In the genomic region with DNA sequence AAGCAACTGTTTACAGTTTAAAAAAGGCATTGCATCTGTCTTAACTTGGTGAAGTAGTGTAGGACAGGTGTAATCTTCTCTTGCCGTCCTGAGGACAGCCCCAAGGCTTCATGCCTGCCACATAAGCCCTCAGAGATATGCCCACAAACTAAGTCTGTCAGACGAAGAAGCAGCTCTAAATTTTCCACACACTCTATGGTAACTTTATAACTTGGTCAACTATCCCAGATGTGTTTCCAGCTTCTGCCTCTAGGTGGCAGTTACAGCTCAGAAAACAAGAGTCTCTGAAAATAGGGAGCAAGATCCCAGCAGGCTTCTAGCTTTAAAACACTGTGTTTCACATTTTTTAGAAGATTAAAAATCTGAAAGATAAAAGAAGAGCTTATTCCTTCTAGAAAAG, we compare ENCODE assay signal across 8 mouse cellular contexts.
DNase-seq lines count a peak whose midpoint lies in the region; TF ChIP-seq lines count a peak whose summit lies in the region.
"Had no signal": no experiment of that assay in that cellular context is flagged by ENCODE, and none has a peak within 500 bp of the region (broad histone marks: within the 10 kb centered on the region; RNA-seq: fewer than 3 reads in every experiment).

No protein-coding gene starts in this region.

- no peaks in the 10 kb centered on the region for H3K9me3 ChIP-seq in ES-E14 (ENCODE audit: control insufficient read depth, insufficient read depth, low read depth, low read length)
- H3K9me3 ChIP-seq: heart, embryonic 15.5 days had no signal

- no peak overlapping the region for H3K9ac ChIP-seq in ES-E14 (ENCODE audit: insufficient read depth, low read depth, low read length, poor library complexity, severe bottlenecking)
- H3K9ac ChIP-seq: heart, embryonic 15.5 days had no signal

- no peak for TF ChIP-seq POLR2A in cortical plate, adult 2 months (IDR thresholded peaks at IDR 0.05; ENCODE audit: extremely low read depth, insufficient read depth, low read length)

- H3K27ac ChIP-seq in ES-E14 (ENCODE audit: insufficient read depth, low read depth, low read length, poor library complexity, severe bottlenecking) = no peak overlapping the region
- H3K27ac ChIP-seq in cortical plate, adult 2 months (ENCODE audit: insufficient read depth, low read length) = no peak overlapping the region
- H3K27ac ChIP-seq: heart, embryonic 15.5 days had no signal

- in situ Hi-C loops in ES-E14 (cut with MboI; ENCODE audit: low sequenced_read_pairs in 2 of 2, unreplicated experiment in 2 of 2) = loop anchor here in 1 of 2 experiments (10.0 kb wide), 1 partner anchor 239 kb away; no protein-coding TSS in a partner anchor

- no peak overlapping the region for H3K4me3 ChIP-seq in ES-E14 (ENCODE audit: insufficient read depth in 1 of 2, low read depth in 1 of 2, low read length in 2 of 2, poor library complexity in 1 of 2, severe bottlenecking in 1 of 2)
- no peak overlapping the region for H3K4me3 ChIP-seq in cortical plate, adult 2 months (ENCODE audit: insufficient read depth, low read length)
- H3K4me3 ChIP-seq: heart, embryonic 15.5 days had no signal

- peak; percentile 41 for DNase-seq in ES-E14 (ENCODE audit: low read depth, low spot score)
- peak; percentile 55 to 90 for DNase-seq in adrenal gland, adult (ENCODE audit: inconsistent age in 2 of 2, low spot score in 1 of 2)
- peak; percentile 20 for DNase-seq in gastrocnemius, postnatal 25 days
- peak; percentile 82 for DNase-seq in layer of hippocampus, adult 11-12 months (ENCODE audit: low spot score)
- DNase-seq in lung, adult 18-20 months = peak; percentile 36 to 60
- peak; percentile 93 for DNase-seq in right cerebral cortex, adult 2 months (ENCODE audit: low spot score in 2 of 2)

- peak; percentile 69 for TF ChIP-seq CTCF in cortical plate, adult 2 months (IDR thresholded peaks at IDR 0.05; ENCODE audit: extremely low read depth, insufficient read depth, low read length)

- H3K4me1 ChIP-seq in ES-E14 (ENCODE audit: control insufficient read depth in 2 of 2, insufficient read depth in 2 of 2, low read length in 2 of 2, poor library complexity in 1 of 2) = no peaks in the 10 kb centered on the region
- no peaks in the 10 kb centered on the region for H3K4me1 ChIP-seq in cortical plate, adult 2 months (ENCODE audit: control insufficient read depth, insufficient read depth, low read length)

- no peaks in the 10 kb centered on the region for H3K36me3 ChIP-seq in ES-E14 (ENCODE audit: control insufficient read depth, insufficient read depth, low read length, poor library complexity, severe bottlenecking)

TF ChIP-seq in ES-E14, 5 proteins besides CTCF, POLR2A, EP300 and RAD21:
- TF ChIP-seq ZC3H11A (IDR thresholded peaks at IDR 0.05; ENCODE audit: borderline replicate concordance, low read depth, low read length) (peak; percentile 69; the same call in 1 of the 2 replicates), MAFK (IDR thresholded peaks at IDR 0.05; ENCODE audit: insufficient read depth, low read depth, low read length) (no peak)

Comparison
In these comparisons a context has a peak if more than half of its experiments do, and no peak if none do; other contexts are left out.
1. DNase-seq: peak in every context shown above with its lines; median percentile 93 in right cerebral cortex, adult 2 months; 82 in layer of hippocampus, adult 11-12 months; 72 in adrenal gland, adult; 48 in lung, adult 18-20 months; 41 in ES-E14; 20 in gastrocnemius, postnatal 25 days.